Mouse (Mus musculus) left cerebral cortex, postnatal 14 days (tissue): ENCODE results near the gene Jup. TPM values are rescaled to one million over a fixed set of nuclear protein-coding genes. Genes with fewer than 3 reads are reported as not detected.

Experiments
- DNase-seq, 2 experiments: peaks; one replicate each; pipeline ENCODE4 v3.0.0; 2021 to 2022; ENCODE audit warnings: low spot score in 2 of 2, mixed read lengths in 1 of 2
- intact Hi-C: fragments of 180-260 bp; cut with DNase I; formaldehyde crosslinking; loops from one replicate; pipeline ENCODE4 v1.15.1; 2025
- total RNA-seq, 2 experiments: library from RNA; stranded (reverse); gene quantifications; 2 replicates each; pipeline ENCODE4 v1.2.3; 2021

Jup gene
- total RNA-seq, 2 experiments from 2014 or later: 38.1 to 49.8 TPM

GRCm38 (mm10) chr11:100409686-100410085 lies 12.1 kb upstream of the Jup start:
- DNase-seq: no peak
- intact Hi-C loops: loop anchor here (2.0 kb wide), 1 partner anchor 47 kb away; no protein-coding TSS in a partner anchor

DNA sequence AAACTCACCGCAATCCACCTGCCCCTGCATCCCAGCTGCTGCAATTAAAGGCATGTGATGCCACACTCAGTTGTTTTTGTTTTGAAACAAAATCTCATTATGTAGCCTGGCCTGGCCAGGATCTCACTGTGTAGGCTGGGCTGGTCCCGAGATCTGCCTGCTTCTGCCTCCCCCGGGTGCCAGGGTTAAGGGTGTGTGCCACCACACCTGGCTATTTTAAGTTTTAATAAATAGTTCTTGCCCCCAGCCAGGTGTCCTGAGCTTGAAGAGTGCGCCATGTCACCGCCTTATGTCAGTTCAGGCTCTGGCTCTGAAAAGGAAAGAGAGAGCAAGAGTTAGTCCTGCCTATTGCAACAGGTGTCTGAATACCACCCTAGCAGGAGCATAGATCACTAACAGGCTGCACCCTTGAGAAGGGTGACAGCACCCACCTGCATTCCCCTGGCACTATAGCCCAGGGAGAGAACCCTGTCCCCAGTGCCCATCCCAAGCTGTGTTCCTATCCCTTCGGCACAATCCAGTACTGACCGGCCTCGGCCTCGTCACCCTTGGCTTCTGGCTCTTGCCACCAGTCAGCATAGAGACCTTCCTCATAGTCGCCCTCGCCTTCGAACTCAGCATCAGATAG lies 11.4 kb upstream of the Jup start:
- intact Hi-C loops: loop anchor here (2.0 kb wide), 1 partner anchor 46 kb away; no protein-coding TSS in a partner anchor
- DNase-seq: no peak

DNA sequence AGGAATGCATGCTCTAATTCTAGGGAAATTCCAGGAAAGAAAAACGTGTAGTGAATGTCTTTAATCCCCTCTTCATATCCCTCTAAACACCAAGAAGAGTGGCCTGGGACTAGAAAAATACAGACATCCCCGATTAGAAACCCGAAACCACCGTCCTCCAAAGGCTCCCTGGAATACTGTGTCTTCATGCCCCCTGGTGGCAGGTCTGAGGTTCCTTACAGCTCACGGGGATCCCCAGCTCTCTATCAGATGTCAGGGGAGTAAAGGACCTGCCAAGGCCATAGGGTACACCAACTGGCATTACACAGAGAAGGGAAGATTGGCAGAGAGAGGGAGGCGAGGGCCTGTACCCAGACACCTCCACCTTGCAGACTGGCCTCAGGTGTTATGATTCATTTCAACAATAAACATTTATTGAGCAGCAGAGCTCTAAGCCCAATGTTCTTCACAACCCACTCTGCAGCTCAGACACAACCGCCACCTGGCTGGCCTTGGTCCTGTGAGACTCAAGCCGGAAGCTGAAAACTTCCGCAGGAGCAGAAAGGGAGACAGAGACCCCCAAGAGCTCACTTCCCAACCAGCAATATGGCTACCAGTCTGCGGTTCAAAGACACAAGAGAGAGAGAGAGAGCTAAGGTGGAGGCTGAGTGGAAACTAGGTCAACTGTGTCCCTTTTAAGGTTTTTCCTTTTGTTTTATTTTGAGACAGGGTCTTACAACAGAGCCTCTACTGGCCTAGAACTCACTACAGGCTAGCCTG lies 10.7 kb upstream of the Jup start:
- intact Hi-C loops: loop anchor here (2.0 kb wide), 1 partner anchor 45 kb away; no protein-coding TSS in a partner anchor
- peak; percentile 64 to 70 for DNase-seq

- no peak for DNase-seq
- intact Hi-C loops: no loop called here
These were observed 9.6 kb upstream of the Jup start for GRCm38 (mm10) chr11:100406995-100407705.

- no peak for DNase-seq
- intact Hi-C loops: no loop called here
These were observed 8.7 kb upstream of the Jup start for GRCm38 (mm10) chr11:100406273-100406672.

DNA sequence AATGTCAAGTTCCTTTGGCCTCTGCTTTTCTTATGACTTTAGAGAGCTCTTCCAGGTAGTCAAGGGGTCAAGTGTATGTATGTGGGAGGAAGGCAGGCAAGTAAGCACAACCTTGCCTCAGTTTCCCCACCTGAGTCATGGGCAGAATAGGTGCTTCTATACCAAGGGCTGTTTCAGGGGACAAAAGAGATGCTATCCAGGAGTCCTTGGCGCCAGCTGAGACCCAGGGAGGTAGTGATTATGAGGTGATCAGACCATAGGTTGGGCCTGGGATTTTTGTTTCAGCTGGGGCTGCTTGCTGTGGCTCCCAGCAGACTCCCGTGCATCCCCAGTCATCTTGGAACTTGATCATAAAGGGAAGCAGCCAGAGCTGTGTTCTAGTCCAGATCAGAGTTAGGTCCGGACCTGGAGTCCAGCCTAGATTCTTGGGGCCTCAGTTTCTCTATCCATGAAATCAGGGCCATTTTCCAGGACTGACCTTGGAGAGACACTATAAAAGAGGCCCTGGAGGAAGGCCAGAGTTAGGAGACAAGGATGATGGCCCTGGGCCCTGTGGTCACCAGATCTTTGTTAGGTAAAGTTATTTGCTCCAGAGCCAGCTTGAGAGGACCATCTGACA lies 7.0 kb upstream of the Jup start:
- no peak for DNase-seq
- intact Hi-C loops: no loop called here

- no peak for DNase-seq
- intact Hi-C loops: no loop called here
These were observed 6.0 kb upstream of the Jup start for GRCm38 (mm10) chr11:100403445-100404134.

- intact Hi-C loops: no loop called here
These were observed 5.1 kb upstream of the Jup start for GRCm38 (mm10) chr11:100402682-100403081.

GRCm38 (mm10) chr11:100402240-100402639 lies 4.7 kb upstream of the Jup start:
- no peak for DNase-seq
- intact Hi-C loops: no loop called here

More at GRCm38 (mm10) chr11:100402682-100403081, 5.1 kb upstream of the Jup start:
- no peak for DNase-seq

DNA sequence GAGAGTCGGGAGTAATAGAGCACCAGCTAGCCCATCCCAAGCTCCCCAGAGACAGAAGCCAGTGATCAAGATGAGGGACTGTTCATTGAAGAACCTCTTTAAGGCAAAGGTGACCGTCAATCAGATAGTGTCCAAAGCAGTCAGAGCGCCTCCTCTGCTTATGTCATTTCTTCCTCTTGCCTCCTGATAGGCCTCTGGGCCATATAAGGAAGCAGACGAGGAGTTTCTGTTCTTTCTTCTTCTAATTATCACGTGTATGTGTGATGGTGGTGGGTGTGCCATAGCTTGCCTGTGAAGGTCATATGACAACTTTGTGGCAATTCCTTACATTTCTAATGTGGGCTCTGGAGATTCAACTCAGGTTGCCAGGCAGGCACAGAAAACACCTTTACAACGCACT lies 3.3 kb upstream of the Jup start:
- intact Hi-C loops: no loop called here
- DNase-seq: no peak

DNA sequence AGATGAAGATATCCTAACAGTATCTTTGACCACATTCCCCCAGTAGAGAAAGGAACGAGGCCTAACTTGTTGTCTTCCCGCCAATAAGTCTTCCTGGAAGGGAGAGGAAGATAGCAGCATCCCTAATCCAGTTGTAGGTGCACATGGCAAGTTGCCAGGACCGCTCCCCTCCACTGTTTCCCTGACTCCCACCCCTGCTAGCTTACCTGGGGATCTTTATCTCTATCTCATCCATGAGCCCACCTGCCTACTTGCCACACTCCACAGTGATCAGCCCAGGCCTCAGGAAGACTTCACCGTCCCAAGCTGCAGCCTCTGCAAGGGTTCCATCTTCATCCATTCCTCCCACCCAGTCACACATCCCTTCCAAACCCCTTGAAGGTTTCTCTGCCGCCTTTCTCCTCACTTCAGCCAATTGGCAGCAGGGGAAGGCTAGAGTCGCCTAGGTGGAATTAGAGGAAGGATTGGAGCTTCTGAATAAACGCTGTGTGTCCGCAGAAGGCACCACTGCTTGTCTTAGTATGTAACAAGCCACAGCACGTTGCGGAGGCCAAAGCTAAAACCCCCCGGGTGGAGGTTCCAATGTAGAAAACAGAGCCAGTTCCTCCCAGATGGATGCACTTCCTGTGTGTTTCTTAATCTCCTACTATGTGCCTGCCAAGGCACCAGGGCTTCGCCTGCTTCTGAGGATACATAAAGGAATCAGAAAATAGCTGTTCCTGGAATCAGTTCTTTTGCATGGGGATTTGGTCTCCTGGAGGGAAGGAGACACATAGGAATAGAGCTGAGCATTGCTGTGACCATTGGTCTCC lies 2.4 kb upstream of the Jup start:
- intact Hi-C loops: no loop called here
- no peak for DNase-seq

DNA sequence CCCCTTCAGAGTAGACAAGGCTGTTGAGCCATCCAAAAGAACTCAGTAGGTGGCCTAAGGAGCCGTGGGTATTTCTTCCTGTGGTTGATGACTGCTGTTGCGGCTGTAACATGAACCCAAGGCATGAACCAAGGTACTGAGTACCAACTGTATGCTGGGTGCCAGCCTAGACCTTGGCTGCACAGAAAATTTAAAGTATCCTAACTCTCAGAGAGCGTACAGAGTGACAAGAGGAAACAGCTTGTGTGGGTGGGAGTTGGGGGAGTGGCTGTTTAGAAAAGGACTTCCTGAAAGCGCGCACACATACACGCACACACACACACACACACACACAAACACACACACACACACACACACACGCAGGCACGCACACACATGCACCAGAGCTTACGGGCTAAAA lies 1.8 kb upstream of the Jup start:
- intact Hi-C loops: no loop called here
- no peak for DNase-seq

- intact Hi-C loops: no loop called here
- no peak for DNase-seq
These were observed 954 bp upstream of the Jup start for GRCm38 (mm10) chr11:100398517-100398916.

DNA sequence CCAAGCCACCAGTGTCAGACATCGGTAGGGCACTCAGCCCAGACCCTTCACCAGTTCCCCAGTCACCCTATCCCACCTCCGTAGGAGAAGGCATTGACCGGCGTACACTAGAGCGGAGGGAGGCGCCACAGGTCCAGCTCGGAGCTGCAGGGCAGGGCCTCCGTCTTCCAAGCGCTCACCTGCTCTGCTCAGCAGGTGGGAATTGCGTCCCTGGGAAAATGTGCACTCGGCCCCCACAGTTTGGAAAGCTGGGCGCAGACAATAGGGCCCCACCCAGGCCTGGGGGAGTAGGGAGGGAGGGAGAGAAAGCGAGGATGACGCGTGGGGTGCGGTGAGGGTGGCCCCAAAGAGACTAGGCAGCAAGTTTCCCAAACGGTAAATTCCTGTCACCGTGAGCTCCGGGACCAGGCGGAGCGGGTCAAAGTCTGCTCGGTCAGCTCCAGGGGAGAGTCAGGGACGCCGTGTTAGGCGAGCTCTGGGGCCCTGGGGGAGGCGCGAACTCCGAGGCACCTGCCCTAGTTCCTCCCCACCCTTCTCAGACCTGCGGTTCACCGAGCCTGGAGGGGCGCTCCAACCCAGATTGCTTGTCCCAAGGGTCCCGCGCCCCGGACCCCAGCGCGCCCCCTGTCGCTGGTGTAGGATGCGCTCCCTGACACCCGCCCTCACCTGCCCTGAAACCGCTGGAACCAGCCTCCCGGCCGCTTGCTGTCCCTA lies 520 bp downstream of the Jup start:
- DNase-seq: no peak
- intact Hi-C loops: no loop called here

DNA sequence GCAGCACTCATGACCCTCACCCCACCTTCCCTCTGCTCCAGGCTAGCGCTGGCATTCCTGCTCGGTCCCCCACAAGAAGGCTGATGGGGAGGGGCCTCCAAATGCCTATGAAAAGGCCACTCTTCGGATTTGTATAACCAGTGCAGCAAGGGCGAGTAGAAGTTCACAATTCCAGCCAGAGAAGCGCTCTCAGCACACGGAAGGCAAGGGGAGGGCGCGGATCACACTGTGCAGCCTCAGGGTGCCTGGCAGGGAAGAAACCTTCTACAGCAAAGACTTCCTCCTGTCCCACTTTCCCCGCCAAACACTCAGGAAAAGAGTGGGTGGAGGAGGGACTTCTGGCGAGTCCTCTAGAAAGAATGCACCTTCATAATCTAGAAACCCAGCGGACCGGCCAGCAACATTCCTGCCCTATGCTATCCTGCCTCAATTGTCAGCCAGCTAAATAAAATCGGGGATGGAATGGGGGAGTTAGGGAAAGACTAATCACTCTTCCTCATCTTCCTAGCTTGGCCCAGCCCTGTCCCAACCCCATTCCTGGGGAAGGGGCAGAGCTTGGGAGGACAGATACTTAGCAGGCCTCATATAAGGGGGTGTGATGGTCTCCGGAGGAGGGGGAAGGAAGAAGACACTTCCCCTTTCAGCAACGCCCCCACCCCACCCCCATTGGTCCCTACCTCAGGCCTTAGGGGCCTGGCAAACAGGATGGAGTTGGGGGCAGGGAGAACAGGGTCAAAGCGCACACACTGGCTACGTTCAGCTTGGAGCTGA lies 1.5 kb downstream of the Jup start:
- intact Hi-C loops: no loop called here
- no peak for DNase-seq

GRCm38 (mm10) chr11:100395200-100395599 lies 2.4 kb downstream of the Jup start:
- no peak for DNase-seq
- intact Hi-C loops: no loop called here

- intact Hi-C loops: no loop called here
These were observed 3.0 kb downstream of the Jup start for GRCm38 (mm10) chr11:100394353-100395074.

More at GRCm38 (mm10) chr11:100394353-100395074, 3.0 kb downstream of the Jup start:
- no peak for DNase-seq
